Mouse (Mus musculus): ENCODE results near the gene Dapk3. TPM values are rescaled to one million over a fixed set of nuclear protein-coding genes. Genes with fewer than 3 reads are reported as not detected.
A peak's percentile ranks its signal among the peaks of the same experiment; 100 is the strongest.

Dapk3 gene
- total RNA-seq (2021): 10 to 100 TPM; 77.1 to 78.2 TPM
- long read RNA-seq, experiment 1, transcript Dapk3-201 (9 exons, 1,676 nt): minor isoform, 10 of 223 reads
- long read RNA-seq, experiment 1, transcript Dapk3-202 (9 exons, 1,730 nt): major isoform, 164 of 223 reads
- long read RNA-seq, experiment 1, transcript Dapk3-209 (8 exons, 1,482 nt): minor isoform, 13 of 223 reads
- long read RNA-seq, experiment 1, partial matches to known transcripts: 14 of 223 reads
- long read RNA-seq, experiment 1, other reads (novel, unspliced or antisense): 21 of 223 reads
- long read RNA-seq, experiment 2, transcript Dapk3-209 (8 exons, 1,482 nt): minor isoform, 6 of 78 reads
- long read RNA-seq, experiment 2, transcript Dapk3-201 (9 exons, 1,676 nt): minor isoform, 6 of 78 reads
- long read RNA-seq, experiment 2, transcript Dapk3-202 (9 exons, 1,730 nt): major isoform, 53 of 78 reads
- long read RNA-seq, experiment 2, partial matches to known transcripts: 0 of 78 reads
- long read RNA-seq, experiment 2, other reads (novel, unspliced or antisense): 12 of 78 reads

- peak; percentile 95 to 96 for DNase-seq
These were observed at the start of gene Dapk3 for GRCm38 (mm10) chr10:81182336-81183333. TSS of gene Dapk3 (plus strand) at chr10:81183005.

- DNase-seq: peak; percentile 71 to 87
These were observed 48.6 kb upstream of the Dapk3 start for GRCm38 (mm10) chr10:81134181-81134587.

- DNase-seq: peak; percentile 46 to 69
These were observed 47.7 kb upstream of the Dapk3 start, which contains the start of gene Zbtb7a for GRCm38 (mm10) chr10:81134966-81135681. TSS of gene Zbtb7a (plus strand) at chr10:81135220.

GRCm38 (mm10) chr10:81135831-81136705 is 46.7 kb upstream of the Dapk3 start:
- DNase-seq: peak; percentile 82 to 86

- peak; percentile 86 to 88 for DNase-seq
These were observed 46.0 kb upstream of the Dapk3 start for GRCm38 (mm10) chr10:81136706-81137231.

- DNase-seq: peak; percentile 99
These were observed 45.3 kb upstream of the Dapk3 start for GRCm38 (mm10) chr10:81137252-81138130.

GRCm38 (mm10) chr10:81138131-81138782 is 44.5 kb upstream of the Dapk3 start:
- peak in 1 of 2 experiments; percentile 61 for DNase-seq

GRCm38 (mm10) chr10:81138821-81139528 is 43.8 kb upstream of the Dapk3 start:
- no peak for DNase-seq

- DNase-seq: no peak
These were observed 43.3 kb upstream of the Dapk3 start for GRCm38 (mm10) chr10:81139529-81139846.

GRCm38 (mm10) chr10:81140005-81140404 is 42.8 kb upstream of the Dapk3 start:
- DNase-seq: peak in 1 of 2 experiments; percentile 53

- peak in 1 of 2 experiments; percentile 57 for DNase-seq
These were observed 41.9 kb upstream of the Dapk3 start for GRCm38 (mm10) chr10:81140717-81141454.

- no peak for DNase-seq
These were observed 41.2 kb upstream of the Dapk3 start for GRCm38 (mm10) chr10:81141455-81142210.

GRCm38 (mm10) chr10:81142551-81142981 is 40.2 kb upstream of the Dapk3 start:
- DNase-seq: peak; percentile 66 to 75

- DNase-seq: peak; percentile 80 to 84
These were observed 39.6 kb upstream of the Dapk3 start for GRCm38 (mm10) chr10:81143157-81143633.

- DNase-seq: no peak
These were observed 38.9 kb upstream of the Dapk3 start for GRCm38 (mm10) chr10:81143845-81144437.

- peak in 1 of 2 experiments; percentile 51 for DNase-seq
These were observed 38.1 kb upstream of the Dapk3 start for GRCm38 (mm10) chr10:81144667-81145066.

All from adrenal gland, postnatal 36 days (tissue).